Mouse (Mus musculus) liver, embryonic 14.5 days (tissue): ENCODE measurements at regions not wholly inside any gene's neighbourhood (a gene's known extent, or its start where the extent isn't known, plus 50 kb on each side); places are given as distances from the start of the nearest gene placed in this dataset.

Experiments used
- ATAC-seq: fragments of 200-750 bp; cut with Nextera tagmentation; 2 replicates; pipeline ENCODE4 v1.8.0; 2017; ENCODE audit warnings: moderate number of reproducible peaks, mild to moderate bottlenecking, moderate library complexity; ENCODE audit not compliant: insufficient read depth
- DNase-seq, 3 experiments: peaks; one replicate each; pipeline ENCODE4 v3.0.0-alpha.2; 2012 to 2013; ENCODE audit warnings: low read depth in 3 of 3, low spot score in 3 of 3
- H3K27ac ChIP-seq: fragments of 300-500 bp; sonication (generic); 2 replicates; pipeline ENCODE4 v1.5.1; 2014; ENCODE audit warnings: moderate library complexity, mild to moderate bottlenecking, control low read depth, inconsistent platforms
- H3K27me3 ChIP-seq: fragments of 300-500 bp; sonication (generic); 2 replicates; pipeline ENCODE4 v1.6.1; 2014; ENCODE audit warnings: mild to moderate bottlenecking, low read length, moderate library complexity; ENCODE audit not compliant: control insufficient read depth, insufficient read depth
- H3K36me3 ChIP-seq: fragments of 300-500 bp; sonication (generic); replicated peaks from 2 replicates; pipeline ENCODE4 v1.6.1; 2014; ENCODE audit warnings: low read depth; ENCODE audit not compliant: control insufficient read depth, insufficient read depth
- H3K4me1 ChIP-seq, 2 experiments: fragments of 200-500 bp in 1 of 2; fragments of 300-500 bp in 1 of 2; sonication (generic) in 1 of 2; replicated peaks; 2 replicates each; pipeline ENCODE4 v1.6.1; 2012 to 2014; ENCODE audit warnings: antibody characterized with exemption in 1 of 2, inconsistent platforms in 1 of 2, low read length in 1 of 2; ENCODE audit not compliant: control insufficient read depth in 2 of 2, insufficient read depth in 2 of 2
- H3K4me2 ChIP-seq: fragments of 300-500 bp; sonication (generic); 2 replicates; pipeline ENCODE4 v1.6.1; 2014; ENCODE audit warnings: low read depth, mild to moderate bottlenecking, control low read depth, moderate library complexity
- H3K4me3 ChIP-seq, 2 experiments: fragments of 200-500 bp in 1 of 2; fragments of 300-500 bp in 1 of 2; sonication (generic) in 1 of 2; 2 replicates each; pipeline ENCODE4 v1.5.1; 2012 to 2014; ENCODE audit warnings: low read depth in 2 of 2, low read length in 2 of 2, mild to moderate bottlenecking in 2 of 2, control low read depth in 1 of 2, inconsistent platforms in 1 of 2, moderate library complexity in 1 of 2; ENCODE audit not compliant: insufficient read depth in 1 of 2
- H3K9ac ChIP-seq: fragments of 300-500 bp; sonication (generic); replicated peaks from 2 replicates; pipeline ENCODE4 v1.6.1; 2014; ENCODE audit warnings: mild to moderate bottlenecking, control low read depth, moderate library complexity
- H3K9me3 ChIP-seq: fragments of 300-500 bp; sonication (generic); 2 replicates; pipeline ENCODE4 v1.6.1; 2016; ENCODE audit warnings: low read length, mixed read lengths; ENCODE audit not compliant: control insufficient read depth
- CTCF ChIP-seq: IDR thresholded peaks from 2 replicates; pipeline ENCODE4 v1.5.1; 2016; ENCODE audit warnings: antibody characterized with exemption, low read depth, control low read depth
- EP300 ChIP-seq: IDR thresholded peaks from 2 replicates; pipeline ENCODE4 v1.6.1; 2016; ENCODE audit warnings: antibody characterized with exemption, low read depth
- WGBS: fragments of 180-500 bp; shearing (Covaris S2); extraction: QIAGEN DNeasy Blood & Tissue Kit; methylation state at CpG from one replicate; pipeline ENCODE4 v1.1.7; 2014; ENCODE audit not compliant: insufficient replicate concordance; 5-methylcytosine and 5-hydroxymethylcytosine counted together

DNA sequence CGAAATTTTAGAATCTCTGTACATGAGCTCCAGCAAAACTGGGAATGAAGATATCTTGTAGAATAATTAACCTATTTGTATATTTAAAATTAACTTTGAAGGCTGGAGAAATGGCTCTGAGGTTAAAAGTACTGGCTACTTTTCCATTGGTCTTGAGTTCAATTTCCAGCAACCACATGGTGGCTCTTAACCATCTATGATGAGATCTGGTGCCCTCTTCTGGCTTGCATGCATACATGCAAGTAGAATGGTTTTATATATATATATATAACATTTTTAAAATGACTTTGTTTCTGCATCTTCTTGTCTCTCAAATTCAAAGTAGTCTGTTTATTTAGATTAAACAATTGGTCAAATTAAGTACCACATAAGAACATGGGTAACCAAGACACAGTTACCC lies 227.0 kb upstream of the Gm49339 start:
- no peaks in the 10 kb centered on the region for H3K9me3 ChIP-seq
- no peak overlapping the region for H3K4me2 ChIP-seq
- ATAC-seq (no peak), DNase-seq (no peak)
- no peaks in the 10 kb centered on the region for H3K4me1 ChIP-seq
- H3K27ac ChIP-seq, result no peak overlapping the region
- H3K27me3 ChIP-seq, result no peaks in the 10 kb centered on the region
- TF ChIP-seq EP300 (no peak), CTCF (peak; percentile 3; the same call in 1 of the 2 replicates)
- H3K4me3 ChIP-seq, result no peak overlapping the region
- no peaks in the 10 kb centered on the region for H3K36me3 ChIP-seq
- H3K9ac ChIP-seq, result no peak overlapping the region
- 67% methylated on average over 1 of the region's 1 CpGs for WGBS

DNA sequence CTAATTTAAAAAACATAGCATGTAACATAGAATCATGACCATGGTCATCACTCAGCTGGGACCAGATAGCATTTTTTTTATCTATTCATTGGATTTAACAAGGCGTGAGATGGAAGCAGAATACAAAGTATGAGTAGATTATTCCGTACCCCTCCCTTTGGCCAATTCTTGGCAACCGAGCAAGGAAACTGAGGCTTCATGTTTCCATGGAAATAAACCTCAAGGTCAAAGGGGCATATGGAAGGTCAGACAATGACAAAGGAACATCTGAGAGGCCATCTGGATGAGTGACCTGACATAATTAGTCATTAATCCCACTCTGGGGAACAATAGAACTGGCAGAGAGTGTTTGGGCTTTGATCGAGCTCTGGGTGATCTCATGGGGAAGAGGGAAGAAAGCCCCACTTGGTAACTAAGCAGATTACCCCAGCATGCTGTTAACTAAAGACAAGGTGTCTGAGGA lies 222.8 kb upstream of the Gm49339 start:
- TF ChIP-seq EP300, result no peak
- no peak overlapping the region for H3K4me3 ChIP-seq
- H3K36me3 ChIP-seq, result no peaks in the 10 kb centered on the region
- H3K9ac ChIP-seq, result no peak overlapping the region
- no peaks in the 10 kb centered on the region for H3K4me1 ChIP-seq
- H3K27ac ChIP-seq, result no peak overlapping the region
- H3K27me3 ChIP-seq, result no peaks in the 10 kb centered on the region
- no peaks in the 10 kb centered on the region for H3K9me3 ChIP-seq
- ATAC-seq (no peak), DNase-seq (no peak)
- WGBS, result 43% methylated on average over 4 of the region's 4 CpGs
- H3K4me2 ChIP-seq, result no peak overlapping the region

DNA sequence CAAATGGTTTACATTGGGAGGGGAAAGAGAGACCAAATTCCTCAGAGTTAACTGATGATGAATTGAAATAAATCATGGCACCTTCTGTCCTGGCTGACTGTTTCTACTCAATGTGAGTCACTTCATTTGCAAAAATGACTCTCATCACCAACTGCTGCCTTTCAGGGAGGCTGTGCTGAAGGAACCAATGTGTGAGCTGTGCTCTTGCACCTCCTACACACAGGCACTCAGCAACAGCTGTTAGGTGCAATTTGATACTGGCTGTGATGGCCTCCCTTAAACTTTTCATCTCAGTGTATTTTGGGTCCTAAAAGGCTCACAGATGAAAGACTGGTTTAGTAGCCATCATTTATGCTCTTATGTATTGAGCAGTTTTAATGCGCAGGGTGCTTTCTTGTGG lies 209.0 kb upstream of the Gm49339 start:
- Histone ChIP-seq H3K4me2 (no peak overlapping the region), H3K36me3 (no peaks in the 10 kb centered on the region), H3K4me3 (no peak overlapping the region), H3K9me3 (no peaks in the 10 kb centered on the region), H3K27me3 (no peaks in the 10 kb centered on the region), H3K9ac (no peak overlapping the region), H3K4me1 (no peaks in the 10 kb centered on the region), H3K27ac (no peak overlapping the region)
- 75% methylated on average over 1 of the region's 1 CpGs for WGBS
- ATAC-seq, result no peak
- TF ChIP-seq EP300, result no peak
- no peak for TF ChIP-seq CTCF
- no peak for DNase-seq

DNA sequence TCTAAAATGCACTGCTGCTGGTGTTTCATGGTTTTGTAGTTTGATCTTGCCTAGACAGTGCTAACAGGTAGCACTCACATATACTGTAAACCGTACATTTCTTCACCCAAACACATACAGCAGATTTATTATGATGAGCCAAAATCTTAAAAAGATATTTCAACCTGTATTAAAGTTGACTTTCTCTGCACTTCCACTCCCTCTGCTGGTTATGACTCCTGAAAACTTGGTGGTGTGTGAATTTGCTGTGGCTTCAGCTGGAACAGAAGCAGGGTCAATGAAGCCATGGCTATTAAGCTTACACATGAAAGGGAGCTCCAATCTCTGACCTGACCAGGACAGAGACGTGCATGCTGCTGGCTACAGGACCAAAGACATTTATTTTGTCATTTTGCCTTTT lies 202.2 kb upstream of the Gm49339 start:
- Histone ChIP-seq H3K4me3 (no peak overlapping the region), H3K27ac (no peak overlapping the region), H3K4me2 (no peak overlapping the region), H3K9me3 (no peaks in the 10 kb centered on the region), H3K27me3 (no peaks in the 10 kb centered on the region), H3K4me1 (no peaks in the 10 kb centered on the region), H3K36me3 (no peaks in the 10 kb centered on the region), H3K9ac (no peak overlapping the region)
- 46% methylated on average over 2 of the region's 2 CpGs for WGBS
- TF ChIP-seq CTCF (no peak), EP300 (no peak)
- ATAC-seq (no peak), DNase-seq (no peak)

DNA sequence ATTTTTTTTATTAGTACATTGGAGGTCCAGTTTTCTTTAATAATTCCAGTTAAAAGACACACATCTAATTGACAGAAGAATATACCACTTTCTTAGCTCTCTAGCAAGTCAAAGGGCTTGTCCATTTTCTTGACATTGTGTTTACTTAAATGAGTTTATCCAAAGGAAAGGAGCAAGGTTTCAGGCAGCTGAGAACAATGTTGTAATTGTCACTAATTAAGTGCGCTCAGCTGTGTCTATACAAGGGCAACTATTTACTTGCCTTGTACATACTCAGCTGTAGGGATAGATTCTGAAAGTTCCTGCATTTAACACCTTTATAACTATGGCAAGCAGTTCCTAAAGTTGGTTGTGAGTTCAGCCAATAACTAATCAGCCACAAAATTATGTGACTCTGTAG lies 198.0 kb upstream of the Gm49339 start:
- H3K27ac ChIP-seq, result no peak overlapping the region
- no peaks in the 10 kb centered on the region for H3K36me3 ChIP-seq
- DNase-seq (no peak), ATAC-seq (no peak)
- no peak overlapping the region for H3K9ac ChIP-seq
- H3K4me3 ChIP-seq, result no peak overlapping the region
- no peaks in the 10 kb centered on the region for H3K27me3 ChIP-seq
- H3K9me3 ChIP-seq, result no peaks in the 10 kb centered on the region
- H3K4me1 ChIP-seq, result no peaks in the 10 kb centered on the region
- no peak overlapping the region for H3K4me2 ChIP-seq
- WGBS, result 68% methylated on average over 1 of the region's 1 CpGs
- TF ChIP-seq CTCF (no peak), EP300 (no peak)

DNA sequence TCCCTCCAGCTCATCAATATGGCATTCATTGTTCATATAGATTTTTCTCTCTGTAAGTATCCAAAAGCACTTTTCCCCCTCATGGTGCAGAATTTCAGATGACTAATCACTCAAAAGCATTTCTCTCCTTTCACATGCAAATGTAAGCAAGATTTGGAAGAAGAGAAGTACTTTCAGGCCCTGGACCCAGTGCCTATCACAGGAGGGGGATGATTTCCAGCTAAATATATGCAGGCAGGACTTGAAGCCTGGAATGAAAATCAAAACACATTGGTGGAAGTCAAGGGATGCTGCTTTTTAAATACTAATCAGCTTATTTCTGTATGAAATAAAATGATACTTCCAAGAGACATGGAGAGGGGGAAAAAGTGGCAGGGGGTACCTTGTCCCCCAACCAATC lies 195.9 kb upstream of the Gm49339 start:
- Histone ChIP-seq H3K27ac (no peak overlapping the region), H3K4me3 (no peak overlapping the region), H3K9me3 (no peaks in the 10 kb centered on the region), H3K27me3 (no peaks in the 10 kb centered on the region), H3K9ac (no peak overlapping the region), H3K4me1 (no peaks in the 10 kb centered on the region), H3K4me2 (no peak overlapping the region), H3K36me3 (no peaks in the 10 kb centered on the region)
- ATAC-seq (no peak), DNase-seq (no peak)
- no peak for TF ChIP-seq CTCF
- TF ChIP-seq EP300, result no peak
